Mouse (Mus musculus) right cerebral cortex, postnatal 36 days (tissue): Measurements from ENCODE around the gene Kcnn1.

ENCODE experiments used
- DNase-seq, 2 experiments: peaks; one replicate each; pipeline ENCODE4 v3.0.0; 2022; ENCODE audit warnings: low spot score in 2 of 2, mixed read lengths in 1 of 2

The Kcnn1 gene

DNA sequence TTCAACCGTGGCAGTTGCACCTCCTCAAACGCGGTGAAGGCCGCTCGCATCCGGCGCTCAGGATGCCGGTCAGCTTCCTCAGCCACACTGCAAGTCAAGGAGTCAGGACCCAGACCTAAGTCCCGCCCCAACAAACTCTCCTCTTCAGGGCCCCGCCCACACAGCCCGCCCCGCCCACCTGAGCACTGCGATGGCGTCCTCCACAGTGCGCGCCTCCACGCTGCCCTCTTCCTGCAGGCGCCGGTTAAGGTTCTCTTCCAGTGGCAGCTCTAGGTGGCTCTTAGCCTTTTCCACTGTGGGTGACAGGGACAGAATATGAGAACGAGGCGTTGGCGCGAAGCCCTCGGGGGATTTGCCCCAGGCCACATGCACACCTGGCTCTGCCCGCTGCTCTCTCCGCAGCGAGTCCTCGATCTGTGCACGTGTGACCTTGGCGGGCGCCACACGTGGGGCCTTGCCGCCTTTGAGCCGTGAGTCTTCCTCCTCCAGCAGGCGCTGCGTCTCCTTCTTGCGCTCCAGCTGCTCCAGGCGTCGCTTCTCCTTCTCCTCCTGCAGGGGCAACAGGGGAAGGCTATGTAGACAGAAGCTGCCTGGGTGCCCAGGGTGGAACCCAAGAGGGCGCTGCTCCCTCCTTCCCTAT lies 5.6 kb upstream of the Kcnn1 start:
- DNase-seq = no peak

DNA sequence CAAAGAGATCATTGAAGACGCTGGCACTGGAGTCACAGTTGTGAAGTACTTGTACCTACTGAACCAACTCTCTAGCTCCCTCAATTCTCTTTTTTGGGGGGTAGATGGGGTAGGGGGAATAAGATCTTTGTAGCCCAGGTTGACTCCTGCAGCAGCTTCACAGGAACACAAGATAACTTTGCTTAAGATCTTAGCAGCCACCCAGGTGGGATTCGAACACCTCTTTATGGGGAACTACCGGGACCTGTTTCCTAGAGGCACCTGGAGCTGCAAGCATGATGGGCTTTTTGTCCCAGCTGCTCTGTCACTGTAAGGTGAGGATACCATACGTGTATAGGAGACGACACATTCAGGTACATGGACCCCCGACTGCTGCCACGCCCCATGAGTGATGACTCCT lies 3.5 kb upstream of the Kcnn1 start:
- DNase-seq = no peak

DNA sequence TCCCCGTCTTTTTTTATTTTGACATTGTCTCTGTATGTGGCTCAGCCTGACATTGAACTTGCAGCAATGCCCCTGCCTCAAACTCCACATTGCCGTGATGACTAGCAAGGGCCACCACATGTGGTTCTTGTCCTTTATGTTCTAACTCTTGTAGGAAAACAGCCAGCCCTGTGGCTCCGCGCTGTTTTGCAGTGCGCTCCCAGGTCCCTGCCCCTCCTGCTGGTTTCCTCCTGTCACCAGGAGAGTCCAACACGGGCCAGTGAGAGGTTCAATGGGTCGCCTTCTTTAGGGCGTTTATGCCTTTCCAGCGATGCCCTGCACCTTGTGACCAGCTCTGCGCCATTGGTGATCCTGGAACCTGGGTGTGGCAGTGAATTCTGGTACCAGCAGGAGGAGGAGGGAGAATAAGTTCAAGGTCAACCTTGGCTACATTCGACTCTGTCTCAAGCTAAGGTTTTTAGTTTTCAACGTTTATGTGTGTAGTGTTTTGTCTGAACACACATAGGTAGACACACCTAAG lies 3.0 kb upstream of the Kcnn1 start:
- DNase-seq = no peak

DNA sequence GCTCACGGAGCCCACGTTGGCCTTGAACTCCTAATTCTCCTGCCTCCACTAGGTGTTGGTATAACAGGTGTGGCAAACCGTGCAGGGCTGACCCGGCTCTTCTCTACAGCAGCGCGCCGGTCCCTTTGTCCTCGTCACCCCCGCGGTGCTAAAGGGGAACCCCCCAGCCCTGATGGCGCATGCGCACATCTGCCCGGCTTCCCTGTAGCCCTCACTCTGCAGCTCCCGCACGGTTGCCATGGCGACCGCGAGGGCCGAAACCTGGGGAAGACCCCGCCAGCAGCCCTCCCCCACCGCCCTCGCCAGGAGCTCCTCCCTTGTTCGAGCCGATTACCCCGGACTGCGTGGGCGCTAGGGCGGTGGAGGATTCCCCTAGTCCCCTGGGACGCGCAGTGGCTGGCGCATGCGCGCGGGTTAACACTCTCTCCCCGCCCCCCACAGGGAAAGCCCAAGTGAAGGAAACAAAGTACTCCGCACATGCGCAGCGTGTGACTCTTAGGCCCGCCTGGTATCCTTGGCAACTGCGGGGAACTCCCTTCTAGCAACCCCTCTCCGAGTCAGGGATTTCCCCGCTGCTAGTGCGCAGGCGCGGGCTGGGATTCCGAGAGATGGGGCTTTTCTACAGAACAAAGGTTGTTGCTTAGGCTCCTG lies 2.4 kb upstream of the Kcnn1 start:
- DNase-seq = peak; percentile 98

- no peak for DNase-seq
Observed at GRCm38 (mm10) chr8:70864712-70865221, 1.7 kb upstream of the Kcnn1 start.

DNA sequence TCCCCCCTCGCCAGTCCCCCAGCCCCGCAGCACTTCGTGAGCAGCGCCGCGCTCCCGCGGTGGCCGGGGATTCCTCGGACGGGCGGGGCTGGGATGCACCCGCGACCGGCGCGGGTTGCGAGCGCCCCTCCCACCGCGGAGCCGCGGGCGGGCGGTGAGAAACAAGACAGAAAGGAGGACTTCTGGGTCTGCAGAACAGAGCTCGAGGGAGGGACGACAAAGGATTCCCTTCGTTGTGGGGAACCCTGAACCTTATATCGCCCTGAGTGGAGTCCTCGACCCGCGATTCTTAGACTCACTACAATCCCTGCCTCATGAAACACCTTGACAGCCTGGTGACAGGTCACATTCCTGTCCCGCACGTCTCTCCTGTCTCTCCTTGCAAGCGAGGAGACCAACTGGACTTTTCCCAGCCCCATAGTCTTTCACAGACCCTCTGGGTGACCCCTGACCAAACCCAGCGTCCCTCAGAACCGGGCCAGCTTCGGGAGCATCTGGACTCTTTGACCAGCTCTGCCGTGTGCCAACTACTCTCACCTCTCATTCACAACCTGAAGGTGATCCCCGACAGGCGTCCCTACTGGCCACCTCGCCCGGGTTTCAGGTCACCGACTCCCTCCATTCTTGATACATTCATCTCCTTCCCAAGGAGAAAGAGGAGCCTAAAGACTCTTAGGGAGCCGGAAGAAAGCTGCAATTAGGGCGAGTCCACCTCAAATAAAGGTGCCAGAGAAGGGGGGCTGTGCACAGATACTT lies 1.1 kb upstream of the Kcnn1 start:
- no peak for DNase-seq

DNA sequence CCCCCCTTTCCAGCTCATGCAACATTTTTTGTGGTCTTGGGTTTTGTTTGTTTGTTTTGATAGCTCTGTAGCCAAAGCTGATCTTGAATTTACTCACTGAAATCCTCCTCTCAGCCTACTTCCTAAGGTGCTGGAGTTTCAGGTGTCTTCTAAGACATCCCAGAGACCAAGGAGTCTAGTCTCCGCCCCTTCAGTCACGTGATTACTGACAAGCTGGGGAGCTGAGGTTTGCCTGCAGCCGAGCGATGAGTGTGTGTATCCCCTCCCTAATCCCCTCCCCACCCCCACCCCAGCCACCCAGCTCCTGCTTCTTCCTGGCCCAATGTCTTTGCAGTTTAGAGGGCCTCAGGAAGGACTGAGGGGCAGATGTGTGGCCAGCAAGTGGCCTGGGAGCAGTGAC lies 5.5 kb downstream of the Kcnn1 start:
- no peak for DNase-seq

- DNase-seq = peak; percentile 64 to 75
Observed at GRCm38 (mm10) chr8:70856541-70857197, 6.4 kb downstream of the Kcnn1 start.

DNA sequence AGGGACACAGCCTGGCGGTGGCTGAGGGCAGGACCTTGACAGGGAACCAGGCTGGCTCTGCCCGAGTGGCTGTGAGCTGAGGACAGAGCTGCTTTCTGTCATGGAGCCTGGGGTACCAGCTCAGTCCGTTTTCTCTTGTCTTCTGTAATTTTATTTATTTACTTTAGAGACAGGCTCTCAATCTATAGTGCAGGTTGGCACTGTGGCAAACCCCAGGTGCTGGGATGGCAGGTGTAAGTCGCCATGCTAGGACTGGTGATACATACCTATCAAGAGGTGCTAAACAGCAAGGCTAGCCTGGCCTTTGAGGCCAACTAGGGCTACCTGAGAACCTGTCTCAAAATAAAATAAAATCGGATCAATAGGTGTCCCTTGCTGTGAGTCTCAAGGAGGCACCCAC lies 7.0 kb downstream of the Kcnn1 start:
- no peak for DNase-seq

- DNase-seq = no peak
Observed at GRCm38 (mm10) chr8:70853863-70854262, 9.2 kb downstream of the Kcnn1 start.

DNA sequence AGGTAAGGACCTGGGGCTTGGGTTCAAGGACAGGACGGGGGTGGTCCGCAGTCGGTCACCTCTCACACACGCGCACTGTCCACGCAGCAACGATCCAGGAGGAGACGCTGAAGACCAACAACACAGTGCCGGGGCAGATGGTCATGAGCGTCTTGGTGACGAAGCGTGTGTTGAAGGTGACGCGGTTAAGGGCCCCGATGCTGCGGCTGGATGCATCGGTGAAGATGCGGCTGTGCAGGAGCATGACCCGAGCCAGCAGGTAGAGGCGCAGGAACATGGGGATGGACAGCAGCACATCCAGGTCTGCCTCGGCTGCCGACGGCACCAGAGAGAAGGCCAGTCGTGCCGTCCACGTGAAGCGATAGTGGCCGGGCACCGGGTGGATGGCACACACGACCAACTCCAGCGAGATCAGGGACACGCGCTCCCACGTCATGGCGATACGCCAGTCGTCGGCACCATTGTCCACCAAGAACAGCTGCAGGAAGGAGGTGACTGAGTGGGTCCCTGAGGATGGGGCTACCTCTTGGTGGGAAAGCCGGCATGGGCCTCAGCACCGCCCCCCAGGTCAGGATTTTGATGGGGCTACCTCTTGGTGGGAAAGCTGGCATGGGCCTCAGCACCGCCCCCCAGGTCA lies 10.3 kb downstream of the Kcnn1 start:
- DNase-seq = no peak

- DNase-seq = no peak
Observed at GRCm38 (mm10) chr8:70851837-70852236, 11.2 kb downstream of the Kcnn1 start.

- no peak for DNase-seq
Observed at GRCm38 (mm10) chr8:70850947-70851346, 12.1 kb downstream of the Kcnn1 start.

DNA sequence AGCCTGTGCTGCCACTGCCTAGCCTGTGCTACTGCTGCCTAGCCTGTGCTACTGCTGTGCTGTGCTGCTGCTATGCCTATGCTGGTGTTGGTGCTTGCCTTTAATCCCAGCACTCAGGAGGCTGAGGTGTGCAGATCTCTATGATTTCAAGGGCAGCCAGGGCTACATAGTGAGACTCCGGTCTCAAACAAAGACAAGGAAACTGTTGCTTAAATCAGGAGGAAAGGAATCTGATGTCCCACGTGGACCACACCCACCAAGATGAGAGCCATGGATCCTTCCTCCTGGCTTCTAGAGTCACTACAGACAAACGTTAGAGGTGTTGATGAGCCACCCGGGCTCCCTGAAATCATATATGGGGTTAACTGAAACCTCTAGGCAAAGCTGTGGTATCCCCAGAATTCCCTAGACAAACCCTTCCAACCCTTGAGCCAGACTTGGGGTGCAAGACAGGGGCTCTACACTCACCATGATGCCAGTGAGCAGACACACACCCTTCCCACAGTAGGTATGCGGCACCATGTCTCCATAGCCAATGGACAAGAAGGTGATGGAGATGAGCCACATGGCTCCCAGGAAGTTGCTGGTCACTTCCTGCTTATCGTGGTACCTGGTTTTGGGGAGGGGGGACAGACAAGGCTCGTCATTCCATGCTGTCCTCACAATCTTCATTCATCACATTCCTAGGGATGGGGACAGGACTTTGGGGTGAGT lies 12.8 kb downstream of the Kcnn1 start:
- no peak for DNase-seq

DNA sequence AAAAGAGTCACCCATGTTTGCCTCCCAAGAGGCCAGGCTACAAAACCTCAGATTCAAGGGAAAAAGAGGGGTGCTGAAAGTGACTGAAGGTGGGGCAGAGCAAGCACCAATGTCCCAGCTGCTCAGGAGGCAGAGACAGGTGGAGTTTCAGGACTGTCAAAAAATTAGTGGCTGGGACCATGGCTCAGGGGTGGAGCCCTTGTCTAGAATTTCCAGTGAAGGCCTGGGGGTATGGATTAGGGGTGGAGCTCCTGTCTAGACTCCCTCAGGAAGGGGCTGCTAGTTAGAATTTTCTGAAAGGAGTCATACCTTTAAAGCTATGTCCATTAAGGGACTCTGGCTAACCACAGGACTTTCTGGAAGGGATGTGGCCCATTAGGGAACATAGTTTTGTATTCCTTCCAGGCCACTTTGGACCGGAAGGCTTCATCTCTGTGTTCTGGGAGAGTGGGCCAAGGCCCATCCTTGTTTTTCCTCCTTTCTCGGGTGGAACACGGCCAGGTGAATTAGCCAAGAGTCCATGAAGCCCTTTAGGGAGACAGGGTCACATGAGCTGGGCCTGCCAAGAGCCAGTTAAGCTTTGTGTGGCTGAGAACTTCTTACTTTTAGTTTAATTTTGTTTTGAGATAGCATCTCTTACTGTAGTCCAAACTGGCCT lies 13.6 kb downstream of the Kcnn1 start:
- DNase-seq = no peak

DNA sequence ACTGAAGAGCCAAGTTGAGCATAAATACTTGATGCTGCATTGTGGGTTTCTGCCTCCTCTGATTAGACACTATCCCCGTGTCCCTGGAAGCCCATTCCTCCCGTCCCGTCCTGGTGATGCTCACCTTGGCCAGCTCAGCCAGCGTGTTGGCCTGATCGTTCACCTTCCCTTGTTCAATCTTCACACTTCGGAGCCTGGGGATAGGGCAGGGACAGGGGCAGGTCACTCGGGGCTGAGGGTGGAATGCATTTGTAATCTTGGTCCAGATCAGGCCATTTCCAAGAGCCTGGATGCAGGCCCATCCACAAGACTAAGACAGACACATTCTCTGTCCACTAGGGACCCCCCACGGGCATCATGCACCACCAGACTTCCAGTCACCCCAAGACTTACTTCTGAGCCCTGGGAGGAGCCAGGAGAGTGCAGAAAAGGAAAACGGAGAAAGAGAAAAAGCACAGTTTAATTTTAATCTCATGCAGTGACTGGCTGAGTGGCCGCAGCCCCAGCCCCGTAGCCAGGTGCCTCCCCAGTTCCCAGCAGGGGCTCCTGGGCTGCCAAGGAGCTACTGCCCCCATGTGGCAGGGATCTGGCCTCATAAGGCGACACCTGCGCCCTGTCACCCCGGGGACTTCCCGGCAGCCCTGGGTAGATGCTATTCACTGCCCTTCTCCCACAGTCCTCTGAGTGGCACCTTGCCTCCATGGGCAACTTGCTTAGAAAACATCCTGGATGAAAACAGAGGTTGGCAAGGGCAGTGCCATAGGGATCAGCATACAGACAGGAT lies 16.5 kb downstream of the Kcnn1 start:
- DNase-seq = no peak

- no peak for DNase-seq
Observed at GRCm38 (mm10) chr8:70845108-70845507, 17.9 kb downstream of the Kcnn1 start.

DNA sequence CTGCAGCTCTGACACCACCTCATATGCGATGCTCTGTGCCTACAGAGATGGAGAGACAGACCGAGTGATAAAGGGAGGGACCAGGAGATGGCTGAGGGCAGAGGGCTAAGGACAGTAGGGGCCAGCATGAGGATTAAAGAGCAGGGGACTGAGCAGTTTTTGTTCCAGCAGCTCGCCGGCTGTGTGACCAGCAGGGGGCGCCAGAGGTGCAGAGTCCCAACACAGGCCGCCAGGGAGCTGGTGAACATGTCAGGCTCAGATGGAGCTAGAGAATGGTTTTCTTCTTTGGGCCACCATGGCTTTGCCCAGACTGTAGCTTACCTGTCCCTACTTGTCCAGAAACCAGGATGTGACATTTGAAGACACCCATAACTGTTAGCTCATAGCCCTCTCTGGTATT lies 18.5 kb downstream of the Kcnn1 start:
- peak; percentile 69 to 76 for DNase-seq

DNA sequence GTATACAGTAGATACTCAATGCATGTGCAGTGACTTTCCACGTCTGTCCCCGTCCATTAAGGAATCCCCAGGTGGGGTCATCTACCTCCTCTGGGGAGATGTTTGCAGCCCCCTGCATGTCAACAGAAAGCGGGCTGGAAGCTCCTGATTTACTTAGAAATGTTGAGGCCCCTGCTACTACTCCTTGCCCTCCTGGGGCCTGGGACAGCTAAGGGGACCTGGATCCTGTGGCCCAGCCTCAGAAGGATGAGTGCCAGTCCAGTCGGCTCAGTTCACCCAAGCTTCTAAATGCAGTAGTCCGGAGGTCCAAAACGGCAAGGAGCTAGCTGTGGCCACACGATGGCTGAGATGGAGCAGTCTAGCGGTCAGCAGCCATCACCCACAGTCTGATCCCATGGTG lies 19.1 kb downstream of the Kcnn1 start:
- DNase-seq = no peak
